In the genomic region with DNA sequence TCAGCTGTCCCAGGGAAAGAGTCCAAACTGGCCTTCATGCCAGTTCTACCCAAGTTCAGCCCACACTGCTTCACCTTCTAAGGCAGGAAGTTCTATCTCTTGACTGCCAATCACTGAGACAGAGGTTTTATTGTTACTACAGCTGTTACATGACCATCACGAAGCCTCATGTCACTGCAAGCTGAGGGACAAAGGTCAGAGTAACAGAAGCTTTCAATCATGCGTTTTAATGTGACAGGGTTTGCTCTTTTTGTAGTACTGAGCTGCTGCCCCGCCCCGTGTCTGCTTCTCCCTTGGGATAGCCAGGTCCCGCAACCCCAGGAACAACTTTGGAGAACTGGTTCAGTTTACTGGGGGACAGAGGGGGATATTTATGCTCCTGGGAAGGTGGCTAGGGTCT, we compare ENCODE assay signal across 24 mouse cellular contexts. TPM values are rescaled to one million over a fixed set of nuclear protein-coding genes. Genes with fewer than 3 reads are reported as not detected.
DNase-seq lines count a peak whose midpoint lies in the region; ATAC-seq and TF ChIP-seq lines count a peak whose summit lies in the region.
"Had no signal": no experiment of that assay in that cellular context is flagged by ENCODE, and none has a peak within 500 bp of the region (broad histone marks: within the 10 kb centered on the region; RNA-seq: fewer than 3 reads in every experiment).

No protein-coding gene starts in this region.

- no peak overlapping the region for H3K27ac ChIP-seq in gastrocnemius, adult 2 months
- H3K27ac ChIP-seq in kidney, adult 2 months (ENCODE audit: insufficient read depth, low read depth, low read length) = no peak overlapping the region
- no peak overlapping the region for H3K27ac ChIP-seq in kidney, embryonic 14.5 days (ENCODE audit: low read depth, low read length)
- H3K27ac ChIP-seq in liver, postnatal 0 days (ENCODE audit: low read depth) = no peak overlapping the region
- no peak overlapping the region for H3K27ac ChIP-seq in liver, embryonic 11.5 days (ENCODE audit: low read depth, low read length)
- H3K27ac ChIP-seq in midbrain, embryonic 13.5 days = no peak overlapping the region
- H3K27ac ChIP-seq: embryonic facial prominence, embryonic 13.5 days; forebrain, embryonic 12.5 days; heart, embryonic 15.5 days; hindbrain, embryonic 13.5 days; hindbrain, postnatal 0 days had no signal

- peaks cover 4% of the 10 kb centered on the region; the same call in 1 of the 2 replicates for H3K4me1 ChIP-seq in kidney, adult 2 months (ENCODE audit: control insufficient read depth, insufficient read depth, low read length)
- H3K4me1 ChIP-seq in kidney, embryonic 14.5 days (ENCODE audit: control insufficient read depth, insufficient read depth, low read length) = no peaks in the 10 kb centered on the region
- H3K4me1 ChIP-seq in liver, postnatal 0 days (ENCODE audit: insufficient read depth) = peaks cover 8% of the 10 kb centered on the region
- H3K4me1 ChIP-seq in liver, embryonic 11.5 days (replicated peaks; ENCODE audit: control insufficient read depth, insufficient read depth, low read length) = no peaks in the 10 kb centered on the region
- H3K4me1 ChIP-seq in midbrain, embryonic 13.5 days (replicated peaks) = no peaks in the 10 kb centered on the region
- H3K4me1 ChIP-seq: embryonic facial prominence, embryonic 13.5 days; forebrain, embryonic 12.5 days; heart, embryonic 15.5 days; hindbrain, embryonic 13.5 days had no signal

- intact Hi-C loops in gastrocnemius, adult 2 months (cut with DNase I) = no loop called here

- no peak for TF ChIP-seq CTCF in gastrocnemius, adult 2 months (IDR thresholded peaks at IDR 0.05)
- TF ChIP-seq CTCF in kidney, adult 2 months (conservative IDR thresholded peaks at IDR 0.05; ENCODE audit: insufficient read depth, insufficient read length, low read depth, low read length) = no peak
- TF ChIP-seq CTCF in liver, postnatal 0 days (IDR thresholded peaks at IDR 0.05; ENCODE audit: low read depth) = no peak

- no peaks in the 10 kb centered on the region for H3K27me3 ChIP-seq in kidney, adult 2 months (replicated peaks; ENCODE audit: control insufficient read depth, insufficient read depth, low read length)
- no peaks in the 10 kb centered on the region for H3K27me3 ChIP-seq in kidney, embryonic 14.5 days (ENCODE audit: control insufficient read depth, insufficient read depth, low read length)
- no peaks in the 10 kb centered on the region for H3K27me3 ChIP-seq in liver, postnatal 0 days (ENCODE audit: insufficient read depth, low read length)
- no peaks in the 10 kb centered on the region for H3K27me3 ChIP-seq in liver, embryonic 11.5 days (replicated peaks; ENCODE audit: control insufficient read depth, insufficient read depth, low read length)
- no peaks in the 10 kb centered on the region for H3K27me3 ChIP-seq in midbrain, embryonic 13.5 days
- H3K27me3 ChIP-seq: embryonic facial prominence, embryonic 13.5 days; forebrain, embryonic 12.5 days; heart, embryonic 15.5 days; hindbrain, embryonic 13.5 days had no signal

- TF ChIP-seq EP300 in liver, postnatal 0 days (IDR thresholded peaks at IDR 0.05; ENCODE audit: low read depth) = no peak

- no peak overlapping the region for H3K9ac ChIP-seq in kidney, embryonic 14.5 days (ENCODE audit: low read depth, low read length)
- no peak overlapping the region for H3K9ac ChIP-seq in liver, postnatal 0 days (replicated peaks)
- H3K9ac ChIP-seq in liver, embryonic 11.5 days (ENCODE audit: low read depth, low read length) = no peak overlapping the region
- H3K9ac ChIP-seq in midbrain, embryonic 13.5 days (replicated peaks) = no peak overlapping the region
- H3K9ac ChIP-seq: embryonic facial prominence, embryonic 13.5 days; forebrain, embryonic 12.5 days; forebrain, postnatal 0 days; heart, embryonic 15.5 days; hindbrain, embryonic 13.5 days had no signal

- no peak for ATAC-seq in kidney, embryonic 14.5 days (ENCODE audit: low FRiP score, low TSS enrichment)
- peak; percentile 56 for ATAC-seq in liver, postnatal 0 days
- no peak for ATAC-seq in liver, embryonic 11.5 days (replicated peaks; ENCODE audit: low FRiP score)
- no peak for ATAC-seq in midbrain, embryonic 13.5 days
- ATAC-seq: forebrain, postnatal 0 days; hindbrain, postnatal 0 days had no signal

- H3K36me3 ChIP-seq in kidney, adult 2 months (ENCODE audit: control insufficient read depth, insufficient read depth, low read length) = no peaks in the 10 kb centered on the region
- H3K36me3 ChIP-seq in kidney, embryonic 14.5 days (ENCODE audit: control insufficient read depth, insufficient read depth, low read length) = no peaks in the 10 kb centered on the region
- H3K36me3 ChIP-seq in liver, postnatal 0 days (replicated peaks; ENCODE audit: insufficient read depth, low read length) = no peaks in the 10 kb centered on the region
- no peaks in the 10 kb centered on the region for H3K36me3 ChIP-seq in liver, embryonic 11.5 days (ENCODE audit: control insufficient read depth, insufficient read depth, low read length)
- H3K36me3 ChIP-seq in midbrain, embryonic 13.5 days = no peaks in the 10 kb centered on the region
- H3K36me3 ChIP-seq: embryonic facial prominence, embryonic 13.5 days; forebrain, embryonic 12.5 days; heart, embryonic 15.5 days; hindbrain, embryonic 13.5 days had no signal

- no peaks in the 10 kb centered on the region for H3K9me3 ChIP-seq in kidney, embryonic 14.5 days (ENCODE audit: control insufficient read depth, low read length)
- H3K9me3 ChIP-seq in liver, postnatal 0 days (ENCODE audit: low read length) = no peaks in the 10 kb centered on the region
- 0 out of 2 replicates have a peak, but pooled peaks cover 2% of the 10 kb centered on the region for H3K9me3 ChIP-seq in liver, embryonic 11.5 days (ENCODE audit: control insufficient read depth, low read length)
- H3K9me3 ChIP-seq in midbrain, embryonic 13.5 days = no peaks in the 10 kb centered on the region; the same call in 1 of the 2 replicates
- H3K9me3 ChIP-seq: embryonic facial prominence, embryonic 13.5 days; forebrain, embryonic 12.5 days; heart, embryonic 15.5 days; hindbrain, embryonic 13.5 days had no signal

- no peak overlapping the region for H3K4me2 ChIP-seq in kidney, embryonic 14.5 days (replicated peaks; ENCODE audit: low read depth, low read length)
- no peak overlapping the region for H3K4me2 ChIP-seq in liver, postnatal 0 days (ENCODE audit: low read depth, low read length)
- no peak overlapping the region for H3K4me2 ChIP-seq in liver, embryonic 11.5 days
- no peak overlapping the region for H3K4me2 ChIP-seq in midbrain, embryonic 13.5 days (replicated peaks)
- H3K4me2 ChIP-seq: embryonic facial prominence, embryonic 13.5 days; forebrain, embryonic 12.5 days; heart, embryonic 11.5 days; heart, embryonic 15.5 days; hindbrain, embryonic 13.5 days had no signal

- H3K4me3 ChIP-seq in gastrocnemius, adult 2 months = no peak overlapping the region
- no peak overlapping the region for H3K4me3 ChIP-seq in kidney, adult 2 months (ENCODE audit: insufficient read depth, low read depth, low read length)
- H3K4me3 ChIP-seq in kidney, embryonic 14.5 days (ENCODE audit: low read length) = no peak overlapping the region
- no peak overlapping the region for H3K4me3 ChIP-seq in liver, postnatal 0 days (ENCODE audit: low read depth, low read length)
- no peak overlapping the region for H3K4me3 ChIP-seq in liver, embryonic 11.5 days (ENCODE audit: low read depth, low read length)
- H3K4me3 ChIP-seq in midbrain, embryonic 13.5 days (replicated peaks) = no peak overlapping the region
- H3K4me3 ChIP-seq: embryonic facial prominence, embryonic 13.5 days; forebrain, embryonic 12.5 days; heart, embryonic 15.5 days; hindbrain, embryonic 13.5 days had no signal

- TF ChIP-seq POLR2A in kidney, adult 2 months (IDR thresholded peaks at IDR 0.05; ENCODE audit: low read depth, low read length) = no peak

- 61% methylated on average over 5 of the region's 5 CpGs for WGBS in kidney, adult 2 months
- WGBS in kidney, embryonic 14.5 days = 57% methylated on average over 5 of the region's 5 CpGs
- 61% methylated on average over 5 of the region's 5 CpGs for WGBS in liver, postnatal 0 days (ENCODE audit: insufficient replicate concordance)
- 78% methylated on average over 5 of the region's 5 CpGs for WGBS in liver, embryonic 11.5 days
- 85% methylated on average over 5 of the region's 5 CpGs for WGBS in midbrain, embryonic 13.5 days

- DNase-seq in gastrocnemius, adult 2 months = peak; percentile 59
- no peak for DNase-seq in gastrocnemius, adult 8-10 months (ENCODE audit: low spot score in 2 of 2)
- peak; percentile 13 for DNase-seq in kidney, adult 2 months
- no peak for DNase-seq in liver, postnatal 0 days
- DNase-seq in liver, embryonic 11.5 days (ENCODE audit: low spot score) = no peak
- DNase-seq in layer of hippocampus, adult 9-10 months (ENCODE audit: low spot score) = no peak
- DNase-seq: adrenal gland, postnatal 14 days; B cell, adult 2 months; cerebellum, adult 18-20 months; cerebellum, adult 9-11 months; cerebellum, postnatal 36 days; forebrain, postnatal 0 days; heart, adult 18-20 months; heart, postnatal 14 days had no signal

RNA-seq across cellular contexts. Expression of a gene that starts 21.1 kb away (rescaled TPM):
- 10 to 100 TPM; 18.3 to 19.1 TPM for total RNA-seq in gastrocnemius, adult 2 months (2021)
- total RNA-seq in gastrocnemius, adult 8-10 months (2022) = 10 to 100 TPM; 18.5 to 21.2 (median 20.1) TPM
- 6.3 and 6.4 TPM in 2 replicates for polyA plus RNA-seq in kidney, adult 2 months (2012; rRNA removed)
- 35.1 and 41.3 TPM in 2 replicates for polyA plus RNA-seq in kidney, embryonic 14.5 days (2014; fragmentation: Nextera tagmentation; extraction: Ambion mirVana)
- 8.1 and 9.2 TPM in 2 replicates for polyA plus RNA-seq in liver, postnatal 0 days (2015; fragmentation: Nextera tagmentation; extraction: Ambion mirVana)
- 52.9 and 54.6 TPM in 2 replicates for polyA plus RNA-seq in liver, embryonic 11.5 days (2014; fragmentation: Nextera tagmentation; extraction: Ambion mirVana)
- polyA plus RNA-seq in midbrain, embryonic 13.5 days (2015; fragmentation: Nextera tagmentation; extraction: Ambion mirVana) = 21.7 and 21.9 TPM in 2 replicates

RNA-seq across cellular contexts. Expression of a gene that starts 21.4 kb away (rescaled TPM):
- not detected for total RNA-seq in gastrocnemius, adult 2 months (2021)
- not detected for total RNA-seq in gastrocnemius, adult 8-10 months (2022)
- polyA plus RNA-seq in kidney, adult 2 months (2012; rRNA removed) = not detected in 2 replicates
- 0.43 TPM in 1 of 2 replicates, not detected in the other for polyA plus RNA-seq in kidney, embryonic 14.5 days (2014; fragmentation: Nextera tagmentation; extraction: Ambion mirVana)
- 0.09 TPM in 1 of 2 replicates, not detected in the other for polyA plus RNA-seq in liver, postnatal 0 days (2015; fragmentation: Nextera tagmentation; extraction: Ambion mirVana)
- polyA plus RNA-seq in liver, embryonic 11.5 days (2014; fragmentation: Nextera tagmentation; extraction: Ambion mirVana) = 0.38 and 0.51 TPM in 2 replicates
- polyA plus RNA-seq in midbrain, embryonic 13.5 days (2015; fragmentation: Nextera tagmentation; extraction: Ambion mirVana) = 0.22 TPM in 1 of 2 replicates, not detected in the other
- total RNA-seq: adrenal gland, adult 18-20 months; adrenal gland, postnatal 14 days; forebrain, postnatal 0 days; gastrocnemius, adult 18-20 months; heart, adult 18-20 months; heart, postnatal 14 days had no signal
- polyA plus RNA-seq: forebrain, postnatal 0 days; heart, embryonic 15.5 days; hindbrain, embryonic 13.5 days had no signal

Comparison
In these comparisons a context has a peak if more than half of its experiments do, and no peak if none do; other contexts are left out.
1. DNase-seq: peak in gastrocnemius, adult 2 months (single experiment) and kidney, adult 2 months (single experiment); none in gastrocnemius, adult 8-10 months (0 of 2), liver, postnatal 0 days (single experiment), liver, embryonic 11.5 days (single experiment) and layer of hippocampus, adult 9-10 months (single experiment).